Mouse (Mus musculus) forebrain, embryonic 15.5 days (tissue): Measurements from ENCODE around the gene C330007P06Rik. TPM values are rescaled to one million over a fixed set of nuclear protein-coding genes. Genes with fewer than 3 reads are reported as not detected.
"Not testable (repeated sequence)": the region's sequence is repeated elsewhere in the genome, so short reads cannot be mapped to it uniquely, and the experiment has no call there.

ENCODE experiments used
- ATAC-seq: fragments of 200-750 bp; cut with Nextera tagmentation; replicated peaks from 2 replicates; pipeline ENCODE4 v1.8.0; 2017; ENCODE audit warnings: mild to moderate bottlenecking, moderate TSS enrichment, moderate library complexity
- H3K27ac ChIP-seq: fragments of 300-500 bp; sonication (generic); replicated peaks from 2 replicates; pipeline ENCODE4 v1.5.1; 2015; ENCODE audit warnings: mild to moderate bottlenecking, inconsistent platforms
- H3K27me3 ChIP-seq: fragments of 300-500 bp; sonication (generic); 2 replicates; pipeline ENCODE4 v1.6.1; 2015; ENCODE audit warnings: inconsistent platforms
- H3K36me3 ChIP-seq: fragments of 300-500 bp; sonication (generic); 2 replicates; pipeline ENCODE4 v1.6.1; 2015; ENCODE audit warnings: mild to moderate bottlenecking, inconsistent platforms
- H3K4me1 ChIP-seq: fragments of 300-500 bp; sonication (generic); 2 replicates; pipeline ENCODE4 v1.6.1; 2015; ENCODE audit warnings: inconsistent platforms
- H3K4me2 ChIP-seq: fragments of 300-500 bp; sonication (generic); replicated peaks from 2 replicates; pipeline ENCODE4 v1.6.1; 2015; ENCODE audit warnings: mild to moderate bottlenecking, inconsistent platforms
- H3K4me3 ChIP-seq: fragments of 300-500 bp; sonication (generic); 2 replicates; pipeline ENCODE4 v1.5.1; 2015; ENCODE audit warnings: mild to moderate bottlenecking, inconsistent platforms
- H3K9ac ChIP-seq: fragments of 300-500 bp; sonication (generic); replicated peaks from 2 replicates; pipeline ENCODE4 v1.6.1; 2015; ENCODE audit warnings: mild to moderate bottlenecking, inconsistent platforms
- H3K9me3 ChIP-seq: fragments of 300-500 bp; sonication (generic); 2 replicates; pipeline ENCODE4 v1.6.1; 2016; ENCODE audit warnings: inconsistent platforms
- WGBS: fragments of 180-500 bp; shearing (Covaris S2); methylation state at CpG from one replicate; pipeline ENCODE4 v1.1.7; 2015; ENCODE audit warnings: mixed read lengths; 5-methylcytosine and 5-hydroxymethylcytosine counted together
- polyA plus RNA-seq: library from polyadenylated mRNA; unstranded; fragments of >200 nt; fragmentation: Nextera tagmentation; extraction: Ambion mirVana; gene quantifications from 2 replicates; pipeline ENCODE4 v1.2.1, GENCODE M21; 2015

C330007P06Rik gene
- polyA plus RNA-seq: 24.4 and 24.7 TPM in 2 replicates

- no peaks in the 10 kb centered on the region for H3K27me3 ChIP-seq
- H3K4me2 ChIP-seq: peak within 1 kb of the TSS; percentile 55
- H3K27ac ChIP-seq: peak within 1 kb of the TSS; percentile 73
- H3K9me3 ChIP-seq: no peaks in the 10 kb centered on the region
- no peaks in the 10 kb centered on the region for H3K36me3 ChIP-seq
- peak within 1 kb of the TSS; percentile 76 for H3K9ac ChIP-seq
- peaks cover 5% of the 10 kb centered on the region for H3K4me1 ChIP-seq
- peak; percentile 65 for ATAC-seq
- WGBS: 27% methylated on average over 8 of the region's 8 CpGs
- H3K4me3 ChIP-seq: peak within 1 kb of the TSS; percentile 58
These were observed at the start of gene C330007P06Rik, which contains the start of gene Ube2a for GRCm38 (mm10) chrX:36873765-36874164. C330007P06Rik (minus strand) TSS chrX:36874111. Ube2a (plus strand) TSS chrX:36873900.

- Histone ChIP-seq H3K4me3 (no peak overlapping the region), H3K9me3 (no peaks in the 10 kb centered on the region), H3K4me2 (no peak overlapping the region), H3K27me3 (no peaks in the 10 kb centered on the region), H3K9ac (no peak overlapping the region), H3K4me1 (no peaks in the 10 kb centered on the region), H3K27ac (no peak overlapping the region), H3K36me3 (no peaks in the 10 kb centered on the region)
- ATAC-seq: no peak
- WGBS: 85% methylated on average over 4 of the region's 4 CpGs
These were observed 47.4 kb upstream of the C330007P06Rik start for GRCm38 (mm10) chrX:36921346-36921745.

- Histone ChIP-seq H3K4me1 (no peaks in the 10 kb centered on the region), H3K4me2 (no peak overlapping the region), H3K9me3 (no peaks in the 10 kb centered on the region), H3K36me3 (no peaks in the 10 kb centered on the region), H3K27me3 (no peaks in the 10 kb centered on the region), H3K27ac (no peak overlapping the region), H3K9ac (no peak overlapping the region), H3K4me3 (no peak overlapping the region)
- WGBS: 97% methylated on average over 1 of the region's 1 CpGs
- ATAC-seq: no peak
These were observed 43.8 kb upstream of the C330007P06Rik start for GRCm38 (mm10) chrX:36917749-36918148.

GRCm38 (mm10) chrX:36911343-36911742, 37.4 kb upstream of the C330007P06Rik start:
- H3K9me3 ChIP-seq: no peaks in the 10 kb centered on the region
- no peaks in the 10 kb centered on the region for H3K4me1 ChIP-seq
- ATAC-seq: 0 out of 2 replicates have a peak, but pooled peaks have one; percentile 48
- 46% methylated on average over 12 of the region's 12 CpGs for WGBS
- no peaks in the 10 kb centered on the region for H3K27me3 ChIP-seq
- no peak overlapping the region for H3K27ac ChIP-seq
- H3K9ac ChIP-seq: no peak overlapping the region
- H3K4me3 ChIP-seq: no peak overlapping the region
- no peak overlapping the region for H3K4me2 ChIP-seq
- no peaks in the 10 kb centered on the region for H3K36me3 ChIP-seq

GRCm38 (mm10) chrX:36906539-36906938, 32.6 kb upstream of the C330007P06Rik start:
- ATAC-seq: no peak
- Histone ChIP-seq H3K9me3 (no peaks in the 10 kb centered on the region), H3K4me2 (no peak overlapping the region), H3K9ac (no peak overlapping the region), H3K36me3 (no peaks in the 10 kb centered on the region), H3K4me3 (no peak overlapping the region), H3K27ac (no peak overlapping the region), H3K27me3 (no peaks in the 10 kb centered on the region), H3K4me1 (0 out of 2 replicates have a peak, but pooled peaks cover 4% of the 10 kb centered on the region)
- WGBS: 40% methylated on average over 5 of the region's 5 CpGs

- H3K27ac ChIP-seq: peak overlapping the region; percentile 84
- H3K9me3 ChIP-seq: no peaks in the 10 kb centered on the region
- peak overlapping the region; percentile 60 for H3K4me3 ChIP-seq
- H3K4me1 ChIP-seq: 0 out of 2 replicates have a peak, but pooled peaks cover 4% of the 10 kb centered on the region
- H3K9ac ChIP-seq: peak overlapping the region; percentile 70
- peak overlapping the region; percentile 50 for H3K4me2 ChIP-seq
- WGBS: 22% methylated on average over 32 of the region's 32 CpGs
- H3K36me3 ChIP-seq: no peaks in the 10 kb centered on the region
- no peaks in the 10 kb centered on the region for H3K27me3 ChIP-seq
- ATAC-seq: peak; percentile 94
These were observed 29.3 kb upstream of the C330007P06Rik start for GRCm38 (mm10) chrX:36903115-36903768.

GRCm38 (mm10) chrX:36902321-36903114, 28.6 kb upstream of the C330007P06Rik start, which contains the start of gene Nkrf:
Nkrf (minus strand) TSS chrX:36902899.
- peak within 1 kb of the TSS; percentile 60 for H3K4me3 ChIP-seq
- no peaks in the 10 kb centered on the region for H3K36me3 ChIP-seq
- 22% methylated on average over 37 of the region's 47 CpGs for WGBS
- 0 out of 2 replicates have a peak, but pooled peaks cover 4% of the 10 kb centered on the region for H3K4me1 ChIP-seq
- H3K27me3 ChIP-seq: no peaks in the 10 kb centered on the region
- H3K27ac ChIP-seq: peak within 1 kb of the TSS; percentile 84
- H3K9me3 ChIP-seq: no peaks in the 10 kb centered on the region
- peak within 1 kb of the TSS; percentile 70 for H3K9ac ChIP-seq
- peak within 1 kb of the TSS; percentile 50 for H3K4me2 ChIP-seq
- ATAC-seq: peak; percentile 78

- H3K27ac ChIP-seq: peak overlapping the region; percentile 84
- no peaks in the 10 kb centered on the region for H3K36me3 ChIP-seq
- no peak for ATAC-seq
- H3K4me3 ChIP-seq: peak overlapping the region; percentile 60
- H3K4me2 ChIP-seq: peak overlapping the region; percentile 50
- peak overlapping the region; percentile 70 for H3K9ac ChIP-seq
- 20% methylated on average over 3 of the region's 3 CpGs for WGBS
- no peaks in the 10 kb centered on the region for H3K27me3 ChIP-seq
- 0 out of 2 replicates have a peak, but pooled peaks cover 4% of the 10 kb centered on the region for H3K4me1 ChIP-seq
- no peaks in the 10 kb centered on the region for H3K9me3 ChIP-seq
These were observed 27.7 kb upstream of the C330007P06Rik start for GRCm38 (mm10) chrX:36901655-36902054.

GRCm38 (mm10) chrX:36898931-36899330, 25.0 kb upstream of the C330007P06Rik start:
- not testable (repeated sequence) for ATAC-seq

GRCm38 (mm10) chrX:36884719-36885118, 10.8 kb upstream of the C330007P06Rik start:
- no peak overlapping the region for H3K4me2 ChIP-seq
- H3K9ac ChIP-seq: no peak overlapping the region
- no peak overlapping the region for H3K27ac ChIP-seq
- H3K9me3 ChIP-seq: no peaks in the 10 kb centered on the region
- 89% methylated on average over 1 of the region's 1 CpGs for WGBS
- H3K27me3 ChIP-seq: no peaks in the 10 kb centered on the region
- no peak overlapping the region for H3K4me3 ChIP-seq
- peaks cover 10% of the 10 kb centered on the region for H3K36me3 ChIP-seq
- H3K4me1 ChIP-seq: no peaks in the 10 kb centered on the region
- ATAC-seq: no peak

More at GRCm38 (mm10) chrX:36898931-36899330, 25.0 kb upstream of the C330007P06Rik start:
- H3K4me3 ChIP-seq, H3K27ac ChIP-seq, H3K27me3 ChIP-seq, H3K9ac ChIP-seq, H3K4me2 ChIP-seq, H3K36me3 ChIP-seq, H3K9me3 ChIP-seq, H3K4me1 ChIP-seq: not testable (repeated sequence)
- WGBS: 20% methylated on average over 1 of the region's 1 CpGs

- ATAC-seq: no peak; the same call in none of the 2 replicates
- peak overlapping the region; percentile 55 for H3K4me2 ChIP-seq
- H3K9ac ChIP-seq: peak overlapping the region; percentile 76
- H3K4me3 ChIP-seq: peak overlapping the region; percentile 58
- H3K36me3 ChIP-seq: no peaks in the 10 kb centered on the region
- WGBS: 18% methylated on average over 25 of the region's 36 CpGs
- peak overlapping the region; percentile 73 for H3K27ac ChIP-seq
- H3K27me3 ChIP-seq: no peaks in the 10 kb centered on the region
- no peaks in the 10 kb centered on the region for H3K9me3 ChIP-seq
- H3K4me1 ChIP-seq: peaks cover 5% of the 10 kb centered on the region
These were observed 805 bp upstream of the C330007P06Rik start for GRCm38 (mm10) chrX:36874704-36875128.

- H3K36me3 ChIP-seq: no peaks in the 10 kb centered on the region
- peak overlapping the region; percentile 55 for H3K4me2 ChIP-seq
- peak overlapping the region; percentile 76 for H3K9ac ChIP-seq
- no peaks in the 10 kb centered on the region for H3K9me3 ChIP-seq
- peak; percentile 96 for ATAC-seq
- H3K4me1 ChIP-seq: peaks cover 5% of the 10 kb centered on the region
- H3K27me3 ChIP-seq: no peaks in the 10 kb centered on the region
- WGBS: 17% methylated on average over 56 of the region's 57 CpGs
- H3K4me3 ChIP-seq: peak overlapping the region; percentile 58
- H3K27ac ChIP-seq: peak overlapping the region; percentile 73
These were observed 326 bp upstream of the C330007P06Rik start for GRCm38 (mm10) chrX:36874178-36874696.
